Comparison of ENCODE assay signal across 10 mouse cellular contexts in genomic region chr13:94115476-94115875, GRCm38 (mm10). TPM values are rescaled to one million over a fixed set of nuclear protein-coding genes. Genes with fewer than 3 reads are reported as not detected.
A peak's percentile ranks its signal among the peaks of the same experiment; 100 is the strongest.
DNase-seq lines count a peak whose midpoint lies in the region; ATAC-seq and TF ChIP-seq lines count a peak whose summit lies in the region.
"Had no signal": no experiment of that assay in that cellular context is flagged by ENCODE, and none has a peak within 500 bp of the region (broad histone marks: within the 10 kb centered on the region; RNA-seq: fewer than 3 reads in every experiment).

No protein-coding gene starts in this region.

- 0 out of 2 replicates have a peak, but pooled peaks have one; percentile 30 for ATAC-seq in lung, embryonic 16.5 days (ENCODE audit: low read depth)
- no peak for ATAC-seq in lung, postnatal 0 days
- ATAC-seq: forebrain, embryonic 13.5 days had no signal

- H3K27me3 ChIP-seq in lung, embryonic 16.5 days (ENCODE audit: control insufficient read depth, insufficient read depth, low read depth, low read length), result no peaks in the 10 kb centered on the region
- H3K27me3 ChIP-seq in lung, postnatal 0 days (replicated peaks; ENCODE audit: insufficient read depth, low read length), result no peaks in the 10 kb centered on the region
- H3K27me3 ChIP-seq in midbrain, embryonic 10.5 days (ENCODE audit: low read depth, poor library complexity, severe bottlenecking), result no peaks in the 10 kb centered on the region
- H3K27me3 ChIP-seq: forebrain, embryonic 13.5 days; liver, embryonic 15.5 days had no signal

- 40% methylated on average over 4 of the region's 4 CpGs for WGBS in lung, embryonic 16.5 days
- 34% methylated on average over 4 of the region's 4 CpGs for WGBS in lung, postnatal 0 days
- whole genome bisulfite sequencing in midbrain, embryonic 10.5 days, result 69% methylated on average over 4 of the region's 4 CpGs

- H3K36me3 ChIP-seq in lung, embryonic 16.5 days (ENCODE audit: control insufficient read depth, insufficient read depth, low read length), result peaks cover 11% of the 10 kb centered on the region
- no peaks in the 10 kb centered on the region for H3K36me3 ChIP-seq in lung, postnatal 0 days (ENCODE audit: insufficient read depth, low read length)
- peaks cover 20% of the 10 kb centered on the region; the same call in 1 of the 2 replicates for H3K36me3 ChIP-seq in midbrain, embryonic 10.5 days
- H3K36me3 ChIP-seq: liver, embryonic 15.5 days had no signal

- no peak overlapping the region for H3K4me3 ChIP-seq in lung, embryonic 16.5 days (ENCODE audit: low read length)
- H3K4me3 ChIP-seq in lung, postnatal 0 days (ENCODE audit: low read depth, low read length), result no peak overlapping the region
- no peak overlapping the region for H3K4me3 ChIP-seq in midbrain, embryonic 10.5 days
- H3K4me3 ChIP-seq: forebrain, embryonic 13.5 days; liver, embryonic 15.5 days had no signal

- H3K4me2 ChIP-seq in lung, embryonic 16.5 days (ENCODE audit: low read depth, low read length), result no peak overlapping the region
- no peak overlapping the region for H3K4me2 ChIP-seq in lung, postnatal 0 days (replicated peaks; ENCODE audit: low read depth, low read length)
- H3K4me2 ChIP-seq: forebrain, embryonic 13.5 days; hindbrain, embryonic 14.5 days; liver, embryonic 15.5 days had no signal

- peaks cover 17% of the 10 kb centered on the region for H3K4me1 ChIP-seq in lung, embryonic 16.5 days (replicated peaks; ENCODE audit: control insufficient read depth, insufficient read depth, low read length)
- no peaks in the 10 kb centered on the region for H3K4me1 ChIP-seq in lung, postnatal 0 days (ENCODE audit: insufficient read depth, low read depth, low read length)
- peaks cover 6% of the 10 kb centered on the region; the same call in 1 of the 2 replicates for H3K4me1 ChIP-seq in midbrain, embryonic 10.5 days
- H3K4me1 ChIP-seq: liver, embryonic 15.5 days had no signal

- peaks cover 2% of the 10 kb centered on the region; the same call in 1 of the 2 replicates for H3K9me3 ChIP-seq in lung, embryonic 16.5 days (ENCODE audit: control insufficient read depth, low read length)
- no peaks in the 10 kb centered on the region for H3K9me3 ChIP-seq in lung, postnatal 0 days (ENCODE audit: low read length)
- H3K9me3 ChIP-seq in midbrain, embryonic 10.5 days (replicated peaks), result peaks cover 12% of the 10 kb centered on the region
- H3K9me3 ChIP-seq: liver, embryonic 15.5 days had no signal

- H3K9ac ChIP-seq in lung, embryonic 16.5 days (ENCODE audit: low read length), result no peak overlapping the region
- no peak overlapping the region for H3K9ac ChIP-seq in lung, postnatal 0 days (replicated peaks; ENCODE audit: low read depth)
- H3K9ac ChIP-seq: forebrain, embryonic 13.5 days; hindbrain, embryonic 14.5 days; liver, embryonic 15.5 days had no signal

- H3K27ac ChIP-seq in lung, embryonic 16.5 days (ENCODE audit: low read length), result no peak overlapping the region; the same call in 1 of the 2 replicates
- no peak overlapping the region for H3K27ac ChIP-seq in lung, postnatal 0 days (ENCODE audit: low read length)
- no peak overlapping the region for H3K27ac ChIP-seq in midbrain, embryonic 10.5 days (replicated peaks)
- H3K27ac ChIP-seq: forebrain, embryonic 13.5 days; hindbrain, embryonic 14.5 days; liver, embryonic 15.5 days had no signal

- TF ChIP-seq EP300 in lung, postnatal 0 days (IDR thresholded peaks at IDR 0.05), result no peak

- DNase-seq in lung, postnatal 0 days (ENCODE audit: low spot score), result no peak
- DNase-seq in adrenal gland, postnatal 25 days, result peak; percentile 82
- peak; percentile 64 for DNase-seq in kidney, adult 11 months
- DNase-seq in lung, postnatal 4 days, result peak; percentile 35 to 58
- DNase-seq in midbrain, embryonic 10.5 days (ENCODE audit: low spot score), result no peak
- DNase-seq in embryo, embryonic 10.5 days (ENCODE audit: low spot score), result no peak

- no peak for TF ChIP-seq CTCF in lung, postnatal 0 days (IDR thresholded peaks at IDR 0.05)

RNA-seq across cellular contexts. Expression of gene Lhfpl2, which starts 57.9 kb away (rescaled TPM):
- 53.1 and 54.1 TPM in 2 replicates for polyA plus RNA-seq in lung, embryonic 16.5 days (2015; fragmentation: Nextera tagmentation; extraction: Ambion mirVana)
- 19.9 and 21.4 TPM in 2 replicates for polyA plus RNA-seq in lung, postnatal 0 days (2015; fragmentation: Nextera tagmentation; extraction: Ambion mirVana)
- 36.0 and 38.2 TPM in 2 replicates for total RNA-seq in adrenal gland, postnatal 25 days (2021)
- 18.0 and 19.0 TPM in 2 replicates for polyA plus RNA-seq in midbrain, embryonic 10.5 days (2016; fragmentation: Nextera tagmentation; extraction: Ambion mirVana)

Comparison
In these comparisons a context has a peak if more than half of its experiments do, and no peak if none do; other contexts are left out.
1. DNase-seq: peak in adrenal gland, postnatal 25 days (single experiment), kidney, adult 11 months (single experiment) and lung, postnatal 4 days (2 of 2); none in lung, postnatal 0 days (single experiment), midbrain, embryonic 10.5 days (single experiment) and embryo, embryonic 10.5 days (single experiment).